Mouse (Mus musculus) 3T3-L1 (cell line): ENCODE data around the gene Elp1.

Experiments used
- DNase-seq: peaks from one replicate; pipeline ENCODE4 v3.0.0-alpha.2; 2015; ENCODE audit warnings: low read depth, low spot score

Gene Elp1

DNA sequence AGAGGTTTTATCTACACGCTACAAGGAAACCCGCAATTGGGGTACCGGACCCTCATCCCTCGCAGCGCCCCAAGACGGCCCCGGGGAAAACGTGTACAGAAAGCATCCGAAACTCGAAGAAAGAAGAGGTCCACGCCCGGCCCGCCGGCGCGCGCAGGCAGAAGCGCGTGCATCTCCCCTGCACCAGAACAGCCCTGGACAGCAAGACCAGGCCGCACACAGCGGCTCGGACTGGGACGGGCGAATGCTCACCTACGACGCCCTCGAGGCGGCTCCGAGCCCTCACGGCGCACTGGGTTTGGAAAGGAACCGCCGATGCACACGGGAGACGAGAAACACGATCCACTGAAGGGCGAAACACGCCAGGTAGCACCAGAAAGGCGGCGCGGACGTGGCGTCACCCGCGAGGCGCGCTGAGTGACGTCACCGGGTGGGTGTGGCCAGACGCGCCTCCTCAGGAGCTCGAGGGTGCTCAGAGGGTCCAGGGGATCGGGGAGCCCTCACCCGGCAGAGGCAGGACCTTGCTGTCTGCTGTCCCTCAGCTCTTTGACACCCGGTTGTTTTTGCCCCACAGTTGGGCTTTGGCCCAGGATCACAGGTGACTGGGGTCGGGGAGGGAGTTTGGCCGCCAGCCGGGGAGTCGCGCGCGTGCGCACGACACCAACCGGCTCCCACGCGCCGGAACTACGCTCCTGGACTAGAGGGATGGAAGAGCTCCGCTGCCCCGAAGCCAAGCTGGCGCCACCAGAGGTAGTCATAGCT is at the start of gene Elp1, which contains the start of gene Fam206a:
Gene Elp1, minus strand, starts transcription at position 425 of the 762 bp plus-strand sequence.
Gene Fam206a, plus strand, starts transcription at position 439 of the 762 bp plus-strand sequence.
- peak; percentile 79 for DNase-seq

GRCm38 (mm10) chr4:56850724-56851123 is 48.6 kb upstream of the Elp1 start:
- no peak for DNase-seq

- no peak for DNase-seq
Measured at GRCm38 (mm10) chr4:56848044-56848443, 45.9 kb upstream of the Elp1 start.

DNA sequence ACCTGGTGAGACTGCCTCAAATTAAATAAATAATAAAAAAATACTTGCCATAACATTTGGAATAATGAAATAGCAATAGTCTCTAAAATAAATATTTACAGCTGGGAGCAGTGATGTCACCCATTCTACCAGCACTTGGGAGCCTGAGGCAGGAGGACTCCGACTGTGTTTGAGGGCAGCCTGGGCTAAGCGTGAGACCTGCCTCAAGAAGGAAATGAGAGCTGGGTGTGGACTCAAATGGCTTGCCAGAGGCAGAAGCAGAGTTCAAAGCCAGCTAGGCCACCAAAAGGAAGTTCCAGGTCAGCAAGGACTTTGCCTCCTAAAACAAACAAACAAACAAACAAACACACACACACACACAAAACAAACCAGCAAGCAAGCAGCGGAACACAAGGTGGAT is 45.3 kb upstream of the Elp1 start:
- no peak for DNase-seq

DNA sequence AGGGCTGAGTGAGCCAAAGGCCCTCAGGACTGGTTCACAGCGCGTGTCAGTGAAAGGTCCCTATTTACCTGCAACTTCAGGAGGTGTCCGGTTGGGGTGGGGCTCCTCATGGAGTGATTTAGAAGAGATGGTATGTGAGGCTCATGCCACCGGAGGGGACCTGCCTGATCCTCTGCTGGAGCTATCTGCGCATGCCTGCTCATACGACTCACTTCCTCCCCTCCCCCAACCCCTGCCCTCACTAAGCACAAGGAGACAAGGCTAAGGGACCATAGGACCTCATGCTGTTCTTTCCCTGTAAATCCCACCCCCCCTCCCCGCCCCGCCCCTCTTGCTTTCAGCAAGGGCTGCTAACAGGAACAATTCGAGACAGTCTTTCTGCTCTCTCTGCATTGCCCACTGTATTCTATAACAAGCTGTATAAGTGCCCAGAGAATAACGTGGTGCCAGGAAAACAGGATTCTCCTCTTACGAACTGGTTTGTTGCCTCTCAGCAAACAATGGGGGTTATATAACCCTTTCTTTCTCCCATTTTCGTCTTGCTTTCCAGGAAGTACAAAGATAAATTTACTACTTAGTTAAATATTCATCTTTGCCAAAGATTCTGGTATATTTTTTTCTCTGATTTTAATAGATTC is 43.9 kb upstream of the Elp1 start:
- peak; percentile 48 for DNase-seq

DNA sequence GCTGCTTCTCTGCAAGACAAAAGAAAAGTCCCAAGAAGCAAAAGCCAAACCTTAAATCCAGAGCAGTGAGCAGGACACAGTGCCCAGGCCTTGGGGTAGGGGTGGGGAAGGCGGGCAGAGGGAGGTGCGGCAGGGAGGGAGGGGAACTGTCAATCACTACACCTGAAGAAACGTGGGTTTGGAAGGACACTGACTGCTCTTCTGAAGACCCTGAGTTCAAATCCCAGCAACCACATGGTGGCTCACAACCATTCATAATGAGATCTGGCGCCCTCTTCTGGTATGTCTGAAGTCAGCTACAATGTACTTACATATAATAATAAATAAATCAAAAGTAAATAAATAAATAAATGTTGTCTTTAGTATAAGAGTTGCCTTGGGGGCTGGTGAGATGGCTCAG is 42.8 kb upstream of the Elp1 start:
- DNase-seq = no peak

DNA sequence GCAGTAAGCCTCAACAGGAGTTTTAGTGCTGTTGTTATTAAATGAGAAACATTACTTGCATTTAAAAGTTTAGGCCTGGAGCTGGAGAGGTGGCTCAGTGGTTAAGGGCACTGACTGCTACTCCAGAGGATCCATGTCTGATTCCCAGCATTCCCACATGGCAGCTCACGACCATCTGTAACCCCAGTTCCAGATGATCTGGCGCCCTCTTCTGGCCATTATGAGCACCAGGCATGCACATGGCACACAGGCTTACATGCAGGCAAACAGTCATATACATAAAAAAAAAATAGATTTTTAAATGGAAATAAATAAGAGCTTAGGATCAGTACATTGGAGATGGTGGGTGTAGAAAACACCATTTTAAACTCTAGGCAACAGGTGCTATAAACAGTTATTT is 41.8 kb upstream of the Elp1 start:
- no peak for DNase-seq

GRCm38 (mm10) chr4:56842501-56842900 is 40.4 kb upstream of the Elp1 start:
- no peak for DNase-seq

DNA sequence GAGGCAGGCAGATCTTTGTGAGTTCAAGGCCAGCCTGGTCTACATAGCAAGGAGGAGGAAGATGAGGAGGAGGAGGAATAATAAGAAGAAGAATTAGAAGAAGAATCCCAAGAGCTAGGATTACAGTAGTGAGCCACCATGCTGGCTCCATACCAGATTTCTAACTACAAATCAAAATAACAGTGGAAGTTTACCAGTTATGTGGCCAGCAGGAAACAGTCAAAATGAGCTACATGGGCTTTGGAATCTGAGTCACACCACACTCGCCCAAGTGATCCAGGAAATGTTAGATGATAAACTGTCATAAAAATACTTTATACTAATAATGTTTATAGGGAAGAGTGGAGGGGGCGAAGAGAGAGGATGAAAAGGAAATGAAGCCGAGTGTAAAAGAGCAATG is 38.2 kb upstream of the Elp1 start:
- peak; percentile 72 for DNase-seq

- DNase-seq = peak; percentile 66
Measured at GRCm38 (mm10) chr4:56837661-56838060, 35.5 kb upstream of the Elp1 start.

DNA sequence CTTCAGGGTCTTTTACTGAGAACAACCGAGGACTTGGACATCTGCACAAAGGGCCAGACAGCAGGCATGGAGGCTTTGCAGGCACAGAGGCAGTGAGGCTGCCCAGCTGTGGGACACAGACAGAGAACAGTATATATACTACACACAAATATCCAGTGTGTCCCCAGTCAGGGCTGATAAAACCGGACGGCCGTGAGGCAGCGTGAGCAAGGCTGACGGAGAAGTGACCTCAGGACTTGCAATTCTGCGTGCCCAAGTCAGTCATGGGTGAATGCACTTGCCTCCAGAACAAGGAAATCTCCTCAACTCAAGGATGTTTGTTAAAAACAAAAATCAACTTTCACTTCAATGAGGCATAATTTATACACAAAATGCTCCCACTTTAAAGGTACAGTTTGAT is 29.9 kb upstream of the Elp1 start:
- DNase-seq = no peak

- DNase-seq = no peak
Measured at GRCm38 (mm10) chr4:56831013-56831609, 29.0 kb upstream of the Elp1 start.

GRCm38 (mm10) chr4:56829511-56829921 is 27.4 kb upstream of the Elp1 start:
- no peak for DNase-seq

DNA sequence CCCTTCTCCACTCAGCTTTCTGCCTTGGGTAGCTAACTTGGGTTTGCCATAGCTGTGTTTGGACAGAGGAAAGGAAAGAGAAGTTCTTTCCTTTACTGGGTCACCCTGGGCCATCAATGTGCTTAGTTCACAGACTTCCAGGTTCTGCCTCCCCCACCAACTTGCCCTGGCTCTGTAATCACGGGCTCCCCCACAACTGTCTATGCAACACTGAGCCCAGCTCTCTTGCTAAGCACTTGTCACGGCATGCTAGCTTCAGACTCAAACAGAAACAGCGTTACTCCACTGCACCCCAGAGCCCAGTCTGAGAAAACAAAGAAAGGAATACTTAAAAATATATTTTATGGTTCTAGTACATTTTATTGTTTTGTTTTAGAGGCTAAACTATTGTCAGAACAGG is 26.8 kb upstream of the Elp1 start:
- no peak for DNase-seq

DNA sequence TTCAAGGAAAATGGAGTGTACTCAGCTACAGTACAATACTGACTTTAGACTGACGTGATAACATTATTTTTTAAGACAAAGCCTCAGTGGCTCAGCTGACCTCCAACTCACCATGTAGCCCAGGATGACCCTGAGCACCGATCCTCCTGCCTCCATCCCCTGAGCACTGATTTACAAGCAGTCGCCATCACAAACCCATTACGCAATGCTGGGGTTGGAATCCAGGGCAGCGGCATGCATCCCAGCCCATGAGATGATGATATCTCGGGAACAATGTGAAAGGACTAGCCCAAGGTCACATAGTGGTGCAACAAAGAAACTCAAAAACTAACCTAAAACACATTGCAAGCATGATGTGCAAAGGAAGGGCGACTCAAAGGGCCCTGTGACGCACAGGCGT is 22.1 kb upstream of the Elp1 start:
- DNase-seq = no peak

- peak; percentile 72 for DNase-seq
Measured at GRCm38 (mm10) chr4:56820017-56820550, 18.0 kb upstream of the Elp1 start.

DNA sequence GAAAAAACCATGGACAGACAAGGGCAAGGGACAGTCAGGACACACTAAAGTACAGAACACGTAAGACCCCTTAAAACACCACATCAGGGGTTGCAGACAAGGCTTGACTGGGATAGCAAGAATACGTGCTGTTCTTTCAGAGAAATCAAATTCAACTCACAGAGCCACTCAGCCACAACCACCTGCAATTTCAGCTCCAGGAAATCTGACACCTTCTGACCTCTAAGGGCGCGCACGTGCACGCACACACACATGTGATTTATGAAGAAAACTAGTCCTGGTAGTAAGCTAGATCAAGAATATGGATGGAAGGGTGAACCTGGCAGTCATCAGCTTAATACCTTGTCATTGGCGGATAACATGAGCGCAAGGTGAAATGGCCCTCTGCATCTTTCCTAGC is 13.0 kb upstream of the Elp1 start:
- no peak for DNase-seq

- no peak for DNase-seq
Measured at GRCm38 (mm10) chr4:56812096-56812495, 10.0 kb upstream of the Elp1 start.

DNA sequence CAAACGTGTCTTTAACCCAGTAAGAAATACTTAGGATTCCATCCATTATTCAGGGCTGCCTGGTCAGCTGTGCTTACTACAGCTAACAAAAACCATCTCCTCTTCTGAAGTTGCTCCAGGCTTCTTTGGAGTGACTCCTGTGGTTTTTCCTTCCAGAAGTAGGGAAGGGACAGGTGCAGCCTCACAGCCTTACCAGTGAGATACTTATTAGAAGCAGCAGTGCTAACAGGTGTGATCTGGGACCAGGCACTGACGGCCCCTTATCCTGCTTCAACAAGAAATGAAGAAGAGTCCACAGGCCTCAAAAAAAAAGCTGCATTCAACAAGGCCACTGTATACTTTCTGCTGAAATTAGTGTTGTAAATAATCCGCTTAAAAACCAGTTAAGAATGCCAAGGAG is 9.5 kb upstream of the Elp1 start:
- no peak for DNase-seq

DNA sequence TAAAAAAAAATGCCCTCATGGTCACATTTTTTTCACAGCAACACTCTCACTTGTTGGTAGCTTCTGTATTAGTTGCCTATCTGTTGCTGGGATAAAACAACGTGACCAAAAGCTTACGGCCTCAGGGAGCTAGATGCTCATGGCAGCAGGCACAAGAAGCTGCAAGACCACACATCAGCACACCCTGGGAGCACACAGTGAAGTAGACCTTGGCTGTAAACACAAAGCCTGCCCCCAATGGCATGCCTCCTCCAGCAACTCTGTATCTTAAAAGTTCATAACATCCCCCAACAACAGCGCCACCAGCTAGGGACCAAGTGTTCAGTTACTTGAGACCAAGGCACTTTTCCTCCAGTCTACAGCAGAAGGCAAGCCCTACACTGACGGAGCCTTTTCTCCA is 6.9 kb upstream of the Elp1 start:
- no peak for DNase-seq

DNA sequence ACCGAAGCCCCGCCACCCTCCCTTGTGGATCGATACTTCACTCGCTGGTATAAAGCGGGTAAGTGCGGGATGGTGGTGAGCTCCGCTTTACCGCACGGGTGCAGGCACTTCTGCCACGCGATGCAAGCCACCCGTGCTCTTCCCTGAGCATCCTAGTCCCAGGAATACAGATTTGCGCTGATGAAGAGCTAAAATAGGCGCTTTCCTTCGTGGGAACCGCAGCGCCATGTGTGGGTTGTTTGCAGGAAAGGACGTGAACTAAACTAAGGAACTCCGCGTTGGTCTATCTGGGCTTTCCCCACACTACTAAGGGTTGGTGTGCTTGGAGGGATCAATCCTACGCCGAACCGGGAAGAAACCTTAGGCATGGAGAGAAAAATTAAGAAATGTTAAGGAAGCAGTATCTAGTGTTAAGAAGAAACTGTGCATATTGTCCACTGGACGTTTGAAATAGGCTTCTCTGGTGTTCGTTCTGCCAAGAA is 579 bp upstream of the Elp1 start:
- DNase-seq = no peak

DNA sequence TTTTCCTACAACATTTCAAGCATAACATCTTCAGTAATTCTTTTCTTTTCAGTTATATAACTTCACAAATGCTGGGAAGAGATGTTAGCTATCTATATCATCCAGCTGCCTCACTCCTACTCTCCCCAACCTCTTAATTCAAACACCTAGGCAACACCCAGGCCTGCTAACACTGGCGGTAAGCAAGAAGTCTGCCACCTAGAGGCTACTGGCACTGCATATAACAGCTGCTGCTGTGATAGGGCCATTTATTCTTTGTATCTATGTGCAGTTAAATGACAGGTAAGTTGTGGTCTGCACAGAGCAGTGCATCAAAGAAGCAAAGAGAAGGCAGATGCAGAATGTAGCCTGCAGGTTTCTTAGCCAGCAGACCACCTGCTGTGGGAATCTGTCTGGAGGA is 10.8 kb downstream of the Elp1 start:
- DNase-seq = peak; percentile 38
